In the genomic region with DNA sequence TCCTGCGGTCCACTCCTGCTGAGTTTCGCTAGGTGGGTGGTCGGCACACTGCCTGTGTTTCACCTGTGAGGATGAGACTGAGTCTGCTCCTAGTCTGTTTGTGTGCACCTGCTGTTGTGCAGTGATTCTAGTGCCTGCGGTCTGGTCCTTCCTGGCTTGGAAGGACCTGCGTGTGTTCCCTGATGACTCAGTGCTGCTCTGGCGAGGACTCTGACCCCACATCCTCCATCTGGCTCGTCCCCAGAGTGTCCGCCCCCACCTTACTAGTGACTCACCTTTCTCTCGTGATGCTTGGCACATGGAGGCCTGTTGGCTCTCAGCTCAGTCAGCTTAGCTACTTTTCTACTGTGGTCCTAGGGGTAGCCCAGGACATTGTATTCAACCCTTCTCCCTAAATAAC, we compare ENCODE assay signal across 9 mouse cellular contexts. TPM values are rescaled to one million over a fixed set of nuclear protein-coding genes. Genes with fewer than 3 reads are reported as not detected.
DNase-seq lines count a peak whose midpoint lies in the region; ATAC-seq and TF ChIP-seq lines count a peak whose summit lies in the region.
"Had no signal": no experiment of that assay in that cellular context is flagged by ENCODE, and none has a peak within 500 bp of the region (broad histone marks: within the 10 kb centered on the region; RNA-seq: fewer than 3 reads in every experiment).

No protein-coding gene starts in this region.

- DNase-seq in lung, postnatal 0 days (ENCODE audit: low spot score) = peak; percentile 10
- DNase-seq in lung, postnatal 10 days = no peak
- DNase-seq in adrenal gland, postnatal 25 days = peak; percentile 60
- peak; percentile 91 for DNase-seq in kidney, adult 2 months
- peak; percentile 56 for DNase-seq in splenic B cell, adult 2 months (ENCODE audit: low read depth, low spot score)
- no peak for DNase-seq in heart, adult 18-20 months
- no peak for DNase-seq in layer of hippocampus, postnatal 10 days (ENCODE audit: low spot score in 2 of 2)
- DNase-seq in heart, adult 8-10 months (ENCODE audit: low spot score) = no peak

- no peaks in the 10 kb centered on the region for H3K27me3 ChIP-seq in lung, postnatal 0 days (replicated peaks; ENCODE audit: insufficient read depth, low read length)
- H3K27me3 ChIP-seq in kidney, adult 2 months (replicated peaks; ENCODE audit: control insufficient read depth, insufficient read depth, low read length) = no peaks in the 10 kb centered on the region
- no peaks in the 10 kb centered on the region for H3K27me3 ChIP-seq in splenic B cell, adult 2 months (ENCODE audit: control insufficient read depth, insufficient read depth, low read length, poor library complexity, severe bottlenecking)
- H3K27me3 ChIP-seq: limb, embryonic 15.5 days had no signal

- TF ChIP-seq POLR2A in kidney, adult 2 months (IDR thresholded peaks at IDR 0.05; ENCODE audit: low read depth, low read length) = no peak

- H3K27ac ChIP-seq in lung, postnatal 0 days (ENCODE audit: low read length) = no peak overlapping the region
- peak overlapping the region; percentile 42; the same call in 1 of the 2 replicates for H3K27ac ChIP-seq in kidney, adult 2 months (ENCODE audit: insufficient read depth, low read depth, low read length)
- H3K27ac ChIP-seq: limb, embryonic 15.5 days had no signal

- H3K4me1 ChIP-seq in lung, postnatal 0 days (ENCODE audit: insufficient read depth, low read depth, low read length) = no peaks in the 10 kb centered on the region
- H3K4me1 ChIP-seq in kidney, adult 2 months (ENCODE audit: control insufficient read depth, insufficient read depth, low read length) = no peaks in the 10 kb centered on the region; the same call in 1 of the 2 replicates
- H3K4me1 ChIP-seq: limb, embryonic 15.5 days had no signal

- no peak for TF ChIP-seq CTCF in lung, postnatal 0 days (IDR thresholded peaks at IDR 0.05)
- TF ChIP-seq CTCF in kidney, adult 2 months (conservative IDR thresholded peaks at IDR 0.05; ENCODE audit: insufficient read depth, insufficient read length, low read depth, low read length) = no peak

- H3K9ac ChIP-seq in lung, postnatal 0 days (replicated peaks; ENCODE audit: low read depth) = no peak overlapping the region
- H3K9ac ChIP-seq: limb, embryonic 15.5 days had no signal

- H3K9me3 ChIP-seq in lung, postnatal 0 days (ENCODE audit: low read length) = no peaks in the 10 kb centered on the region
- H3K9me3 ChIP-seq: limb, embryonic 15.5 days had no signal

- H3K4me3 ChIP-seq in lung, postnatal 0 days (ENCODE audit: low read depth, low read length) = no peak overlapping the region
- H3K4me3 ChIP-seq in kidney, adult 2 months (ENCODE audit: insufficient read depth, low read depth, low read length) = no peak overlapping the region
- H3K4me3 ChIP-seq: limb, embryonic 15.5 days had no signal

- WGBS in lung, postnatal 0 days = 55% methylated on average over 9 of the region's 9 CpGs
- 38% methylated on average over 9 of the region's 9 CpGs for WGBS in kidney, adult 2 months

- ATAC-seq in lung, postnatal 0 days = no peak

- H3K36me3 ChIP-seq in lung, postnatal 0 days (ENCODE audit: insufficient read depth, low read length) = no peaks in the 10 kb centered on the region
- H3K36me3 ChIP-seq in kidney, adult 2 months (ENCODE audit: control insufficient read depth, insufficient read depth, low read length) = no peaks in the 10 kb centered on the region
- H3K36me3 ChIP-seq in splenic B cell, adult 2 months (ENCODE audit: control insufficient read depth, insufficient read depth, low read length, poor library complexity, severe bottlenecking) = no peaks in the 10 kb centered on the region
- H3K36me3 ChIP-seq: limb, embryonic 15.5 days had no signal

- TF ChIP-seq EP300 in lung, postnatal 0 days (IDR thresholded peaks at IDR 0.05) = no peak

- no peak overlapping the region for H3K4me2 ChIP-seq in lung, postnatal 0 days (replicated peaks; ENCODE audit: low read depth, low read length)
- H3K4me2 ChIP-seq: limb, embryonic 15.5 days had no signal

RNA-seq across cellular contexts. Expression of a gene that starts 18.5 kb away (rescaled TPM):
- polyA plus RNA-seq in lung, postnatal 0 days (2015; fragmentation: Nextera tagmentation; extraction: Ambion mirVana) = 12.3 and 15.6 TPM in 2 replicates
- total RNA-seq in adrenal gland, postnatal 25 days (2021) = 9.3 and 15.5 TPM in 2 replicates
- polyA plus RNA-seq in kidney, adult 2 months (2012; rRNA removed) = 2.5 and 3.5 TPM in 2 replicates
- 1 to 10 TPM; 3.9 to 5.9 TPM for total RNA-seq in heart, adult 18-20 months (2021)
- total RNA-seq in layer of hippocampus, postnatal 10 days (2021) = 10 to 100 TPM; 29.4 to 32.6 TPM
- total RNA-seq in heart, adult 8-10 months (2022) = 1 to 10 TPM; 4.6 to 6.4 (median 5.4) TPM

Comparison
In these comparisons a context has a peak if more than half of its experiments do, and no peak if none do; other contexts are left out.
1. DNase-seq: peak in lung, postnatal 0 days (single experiment), adrenal gland, postnatal 25 days (single experiment), kidney, adult 2 months (single experiment) and splenic B cell, adult 2 months (single experiment); none in lung, postnatal 10 days (single experiment), heart, adult 18-20 months (0 of 2), layer of hippocampus, postnatal 10 days (0 of 2) and heart, adult 8-10 months (single experiment).